Mouse (Mus musculus) thymus, postnatal 0 days (tissue): ENCODE results near the gene Rc3h1. TPM values are rescaled to one million over a fixed set of nuclear protein-coding genes. Genes with fewer than 3 reads are reported as not detected.
"Not testable (repeated sequence)": the region's sequence is repeated elsewhere in the genome, so short reads cannot be mapped to it uniquely, and the experiment has no call there.

ENCODE experiments used
- DNase-seq: peaks from one replicate; pipeline ENCODE4 v3.0.0-alpha.2; 2015; ENCODE audit warnings: low spot score
- polyA plus RNA-seq: library from polyadenylated mRNA; unstranded; fragments of >200 nt; fragmentation: Nextera tagmentation; extraction: Ambion mirVana; gene quantifications from 2 replicates; pipeline ENCODE4 v1.2.1, GENCODE M21; 2015

Gene Rc3h1
- polyA plus RNA-seq, result 8.0 and 10.8 TPM in 2 replicates

DNA sequence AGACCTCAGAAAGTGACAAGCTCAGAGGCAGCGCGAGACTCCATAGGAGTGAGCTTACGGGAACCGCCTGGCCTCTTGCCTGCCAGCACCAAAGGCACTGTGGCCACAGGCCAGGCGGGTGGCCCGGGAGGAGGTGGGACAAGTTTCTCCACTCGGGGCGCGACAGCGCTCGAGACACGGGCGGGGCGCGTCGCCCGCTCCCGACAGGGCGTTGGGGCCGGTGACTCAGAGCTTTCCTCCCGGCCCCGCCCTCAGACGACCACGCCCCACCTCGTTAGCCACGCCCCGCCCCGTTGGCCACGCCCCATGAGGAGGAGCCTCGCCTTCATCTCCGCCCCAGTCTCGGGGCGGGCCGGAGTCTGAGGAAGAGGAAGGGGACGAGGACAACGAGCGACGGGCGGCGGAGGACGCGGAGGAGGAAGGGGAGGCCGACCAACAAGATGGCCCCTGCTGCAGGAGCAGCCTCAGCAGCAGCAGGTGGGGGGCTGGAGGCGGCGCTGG, at the start of gene Rc3h1:
TSS of gene Rc3h1 (plus strand) at position 362 of the 501 bp plus-strand sequence.
- peak; percentile 96 for DNase-seq

DNA sequence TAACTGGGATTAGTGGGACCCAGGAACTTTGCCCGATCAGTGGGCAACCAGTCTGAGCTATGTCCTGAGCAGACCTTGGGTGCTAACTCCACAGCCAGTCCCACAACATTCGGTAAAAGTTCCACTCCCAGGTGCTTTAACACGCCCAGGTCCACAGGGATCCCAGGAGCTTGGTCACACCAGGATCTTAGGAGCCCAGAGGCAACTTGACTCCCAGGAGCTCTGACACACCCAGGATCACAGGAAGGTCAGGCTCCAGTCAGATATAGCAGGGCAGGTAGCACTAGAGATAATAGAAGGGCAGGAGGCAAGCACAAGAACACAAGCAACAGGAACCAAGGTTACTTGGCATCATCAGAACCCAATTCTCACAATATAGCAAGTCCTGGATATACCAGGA, 48.1 kb upstream of the Rc3h1 start:
- no peak for DNase-seq

DNA sequence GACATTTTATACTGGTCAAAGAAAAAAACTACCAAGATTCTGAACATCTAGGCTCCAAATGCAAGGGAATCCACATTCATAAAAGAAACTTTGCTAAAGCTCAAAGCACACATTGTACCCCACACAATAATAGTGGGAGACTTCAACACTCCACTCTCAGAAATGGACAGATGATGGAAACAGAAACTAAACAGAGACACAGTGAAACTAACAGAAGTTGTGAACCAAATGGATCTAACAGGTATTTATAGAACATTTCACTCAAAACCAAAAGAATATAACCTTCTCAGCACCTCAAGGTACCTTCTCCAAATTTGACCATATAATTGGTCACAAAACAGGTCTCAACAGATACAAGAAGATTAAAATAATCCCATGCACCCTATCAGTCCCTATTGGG, 46.3 kb upstream of the Rc3h1 start:
- not testable (repeated sequence) for DNase-seq

DNA sequence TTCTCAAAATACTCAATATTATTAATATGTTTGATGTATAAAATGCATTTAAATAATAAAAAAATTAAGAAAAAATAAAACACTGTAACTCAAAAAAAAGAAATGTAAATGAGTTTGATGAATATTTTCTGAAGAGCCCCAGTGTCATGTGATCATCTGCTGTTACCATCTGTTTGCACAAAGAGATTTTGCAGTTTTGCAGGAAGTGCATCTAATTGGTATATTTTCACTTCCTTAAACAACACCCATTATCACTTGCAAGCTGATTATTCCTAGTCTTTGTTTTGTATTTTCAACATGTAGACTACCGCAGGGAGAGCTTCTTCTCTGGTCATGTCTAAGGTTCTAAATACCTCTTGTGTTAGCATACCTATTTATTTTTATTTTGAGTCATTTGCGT, 45.1 kb upstream of the Rc3h1 start:
- DNase-seq, result no peak

DNA sequence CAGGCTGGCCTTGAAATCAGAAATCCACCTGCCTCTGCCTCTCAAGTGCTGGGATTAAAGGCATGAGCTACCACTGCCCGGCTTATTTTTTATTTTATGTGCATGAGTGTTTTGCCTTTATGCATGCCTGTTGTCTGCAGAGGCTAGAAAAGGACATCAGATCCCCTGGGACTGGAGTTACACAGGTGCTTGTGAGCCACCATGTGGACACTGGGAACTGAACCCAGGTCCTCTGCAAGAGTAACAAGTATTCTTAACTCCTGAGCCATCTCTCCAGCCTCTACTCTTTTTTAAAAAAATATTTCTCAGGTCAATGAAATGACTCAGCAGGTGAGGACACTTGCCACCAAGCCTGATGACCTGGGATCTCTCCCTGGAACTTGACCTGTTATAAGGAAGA, 44.6 kb upstream of the Rc3h1 start:
- no peak for DNase-seq

DNA sequence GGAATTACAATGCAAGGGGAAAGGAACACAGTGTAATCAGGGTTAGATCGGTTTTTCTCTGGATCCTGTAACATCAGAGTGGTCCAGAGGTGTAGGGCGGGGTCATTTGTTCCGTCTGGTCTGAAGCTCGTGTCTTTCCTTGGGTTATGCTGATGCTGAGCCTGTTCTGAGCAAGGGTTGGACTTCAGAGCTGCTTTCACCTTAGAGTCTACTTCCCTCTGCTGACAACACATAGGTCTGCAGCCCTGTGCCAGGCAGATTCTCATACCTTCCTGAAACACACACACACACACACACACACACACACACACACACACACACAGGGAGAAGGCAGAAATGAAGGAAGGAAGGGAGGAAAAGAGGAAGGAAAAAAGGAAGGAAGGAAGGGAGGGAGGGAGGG, 43.2 kb upstream of the Rc3h1 start:
- no peak for DNase-seq

DNA sequence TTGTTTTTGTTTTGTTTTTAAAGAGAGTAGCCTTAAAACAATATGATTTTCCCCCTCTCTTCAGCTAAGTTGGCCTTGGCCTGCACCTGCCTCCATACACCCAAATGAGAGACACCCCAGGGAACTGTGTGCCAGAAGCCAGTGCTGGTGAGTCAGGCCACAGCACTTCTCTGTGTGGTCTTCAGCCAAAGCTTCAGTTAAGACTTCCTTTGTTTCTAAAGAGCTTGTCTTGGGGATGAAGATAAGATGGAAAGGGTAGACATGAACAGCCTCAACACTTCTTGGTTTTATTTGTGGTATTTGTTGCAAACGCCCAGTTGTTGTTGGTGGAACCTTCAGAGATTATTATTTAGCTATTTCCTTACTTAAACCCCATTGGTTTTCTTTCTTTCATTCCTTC, 31.5 kb upstream of the Rc3h1 start:
- no peak for DNase-seq

DNA sequence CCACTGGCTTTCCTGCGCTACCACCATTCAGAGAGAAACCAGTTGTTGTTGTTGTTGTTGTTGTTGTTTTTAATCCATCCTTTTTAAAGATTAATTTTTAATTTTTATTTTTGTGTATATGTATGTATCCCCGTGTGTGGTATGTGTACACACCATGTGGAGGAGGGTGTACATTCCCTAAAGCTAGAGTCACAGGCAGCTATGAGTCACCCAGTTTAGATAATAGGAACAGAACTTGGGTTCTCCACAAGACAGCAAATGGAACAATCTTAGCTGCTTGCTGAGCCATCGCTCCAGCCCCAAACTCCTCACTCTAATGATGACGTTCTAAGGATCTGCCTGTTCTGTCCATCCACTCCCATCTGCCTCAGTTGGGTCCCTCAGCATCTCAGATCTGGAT, 29.2 kb upstream of the Rc3h1 start:
- no peak for DNase-seq

DNA sequence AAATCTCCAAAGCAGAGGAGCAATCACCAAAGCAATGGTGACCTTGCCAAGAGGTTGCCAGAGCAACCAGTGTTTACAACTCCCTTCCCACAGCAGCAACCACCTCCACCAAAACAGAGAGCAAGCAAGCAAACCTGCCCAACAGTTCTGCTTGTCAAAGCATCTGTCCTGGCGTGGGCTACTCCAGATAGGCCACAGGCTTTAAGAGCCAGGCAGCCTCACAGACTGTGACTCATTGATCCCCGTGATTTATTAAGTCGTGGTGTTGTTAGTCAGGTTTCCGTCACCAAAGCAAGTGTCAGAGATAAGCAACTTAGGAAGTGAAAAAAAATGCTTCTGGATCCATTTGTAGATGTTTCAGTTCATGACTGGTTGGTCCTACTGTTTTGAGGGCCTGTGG, 27.7 kb upstream of the Rc3h1 start:
- DNase-seq, result no peak

DNA sequence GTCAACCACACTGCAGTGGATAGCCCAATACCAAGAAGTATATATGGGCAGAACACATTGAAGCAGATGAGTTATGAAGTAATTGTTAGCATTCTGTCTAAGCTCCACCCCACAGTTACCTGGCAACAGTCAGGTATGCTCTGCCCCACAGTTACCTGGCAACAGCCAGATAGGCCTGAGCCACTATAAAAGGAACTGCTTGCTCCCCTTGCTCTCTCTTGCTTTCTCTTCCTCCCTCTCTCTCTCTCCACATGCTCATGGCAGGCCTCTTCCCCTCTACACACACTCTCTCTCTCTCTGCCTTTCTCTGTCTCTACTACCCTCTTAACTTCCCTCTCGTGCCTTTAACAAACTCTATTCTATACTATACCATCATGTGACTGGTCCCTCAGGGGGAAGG, 24.8 kb upstream of the Rc3h1 start:
- DNase-seq, result not testable (repeated sequence)

DNA sequence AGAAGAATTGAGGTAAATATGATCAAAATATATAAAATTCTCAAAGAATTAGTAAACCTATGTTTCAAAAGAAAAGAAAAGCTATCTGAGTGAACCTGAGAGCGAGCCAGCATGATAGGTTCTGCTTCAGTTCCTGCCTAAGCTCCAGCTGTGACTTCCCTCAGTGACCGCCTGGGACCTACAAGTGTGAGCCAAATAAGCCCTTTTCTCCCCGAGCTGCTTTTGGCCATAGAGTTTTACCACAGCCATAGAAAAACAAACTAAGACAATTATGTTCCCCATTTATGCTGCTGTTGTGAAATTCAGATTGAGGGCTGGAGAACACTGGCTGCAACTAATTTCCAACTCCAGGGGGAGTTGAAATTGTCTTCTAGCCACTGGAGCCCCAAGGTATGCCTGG, 24.2 kb upstream of the Rc3h1 start:
- no peak for DNase-seq

DNA sequence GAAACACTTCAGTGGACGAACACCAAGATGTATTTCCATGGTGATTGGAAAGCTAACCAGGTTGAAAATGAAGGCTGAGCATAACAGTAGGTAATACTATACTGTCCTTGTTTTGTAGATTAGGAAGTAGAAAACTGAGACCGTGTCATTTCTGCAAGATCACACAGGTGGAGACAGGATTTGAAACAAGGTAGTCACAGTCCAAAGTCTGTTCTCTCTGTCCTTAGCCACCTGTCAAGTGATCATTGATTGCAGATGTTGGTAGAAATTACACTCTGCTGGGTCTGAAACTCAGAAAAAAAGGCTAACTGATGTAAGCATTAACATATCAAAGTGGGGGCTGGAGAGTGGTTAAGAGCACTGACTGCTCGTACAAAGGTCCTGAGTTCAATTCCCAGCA, 21.9 kb upstream of the Rc3h1 start:
- DNase-seq, result no peak

DNA sequence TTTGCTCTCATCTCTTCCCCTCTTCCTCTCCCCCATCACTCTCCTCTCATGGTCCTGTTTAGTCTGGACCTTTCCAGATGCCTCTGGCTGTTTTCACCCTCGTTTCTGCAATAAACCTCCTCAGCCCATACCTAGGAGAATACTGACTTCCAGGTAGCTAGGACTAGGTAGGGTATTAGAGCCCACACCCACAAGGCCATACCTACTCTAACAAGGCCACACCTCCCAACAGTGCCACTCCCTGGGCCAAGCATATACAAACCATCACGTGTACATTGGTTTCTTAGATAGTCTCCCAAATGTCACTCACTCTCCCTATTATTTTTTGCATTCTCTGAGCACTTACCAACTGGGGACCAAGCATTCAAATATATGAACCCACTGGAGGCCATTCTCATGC, 21.2 kb upstream of the Rc3h1 start:
- DNase-seq, result no peak

DNA sequence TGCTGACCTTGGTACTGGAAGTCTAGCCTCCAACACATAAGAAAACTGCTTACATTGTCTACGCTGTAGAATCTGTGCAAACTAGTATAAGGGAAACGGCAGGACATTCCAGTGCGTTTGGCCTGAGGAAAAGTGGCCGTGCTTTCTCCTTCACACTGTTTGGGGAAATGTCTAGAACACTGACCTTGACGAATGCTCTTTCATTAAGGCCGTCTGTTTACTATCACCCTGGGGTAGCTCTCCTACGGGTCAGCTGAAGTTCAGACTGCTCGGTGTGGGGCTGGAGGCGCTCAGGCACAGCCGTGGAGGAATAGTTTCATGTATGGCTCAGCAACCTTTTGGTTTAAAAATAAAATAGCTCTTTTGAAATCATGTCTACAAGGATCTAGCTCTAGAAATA, 6.5 kb upstream of the Rc3h1 start:
- no peak for DNase-seq

DNA sequence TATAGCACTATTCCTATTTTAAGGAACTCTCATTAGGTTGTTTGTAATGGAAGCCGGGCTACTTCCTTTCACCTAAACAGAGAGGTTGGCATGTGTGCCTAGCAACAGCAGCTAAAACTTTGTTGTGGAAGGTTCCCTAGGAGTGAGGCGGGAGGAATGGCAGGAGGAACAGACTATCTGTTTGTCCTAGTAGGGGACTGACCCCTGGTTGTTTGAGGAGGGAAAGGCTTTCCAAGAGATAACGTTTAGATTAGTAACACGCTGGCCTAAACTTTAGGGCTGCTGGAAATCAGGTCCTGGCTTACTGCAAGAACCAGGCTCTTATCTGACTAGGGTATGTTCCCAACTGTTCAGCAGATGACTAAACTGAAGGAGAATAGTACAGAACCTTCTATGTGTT, 2.2 kb upstream of the Rc3h1 start:
- DNase-seq, result no peak

DNA sequence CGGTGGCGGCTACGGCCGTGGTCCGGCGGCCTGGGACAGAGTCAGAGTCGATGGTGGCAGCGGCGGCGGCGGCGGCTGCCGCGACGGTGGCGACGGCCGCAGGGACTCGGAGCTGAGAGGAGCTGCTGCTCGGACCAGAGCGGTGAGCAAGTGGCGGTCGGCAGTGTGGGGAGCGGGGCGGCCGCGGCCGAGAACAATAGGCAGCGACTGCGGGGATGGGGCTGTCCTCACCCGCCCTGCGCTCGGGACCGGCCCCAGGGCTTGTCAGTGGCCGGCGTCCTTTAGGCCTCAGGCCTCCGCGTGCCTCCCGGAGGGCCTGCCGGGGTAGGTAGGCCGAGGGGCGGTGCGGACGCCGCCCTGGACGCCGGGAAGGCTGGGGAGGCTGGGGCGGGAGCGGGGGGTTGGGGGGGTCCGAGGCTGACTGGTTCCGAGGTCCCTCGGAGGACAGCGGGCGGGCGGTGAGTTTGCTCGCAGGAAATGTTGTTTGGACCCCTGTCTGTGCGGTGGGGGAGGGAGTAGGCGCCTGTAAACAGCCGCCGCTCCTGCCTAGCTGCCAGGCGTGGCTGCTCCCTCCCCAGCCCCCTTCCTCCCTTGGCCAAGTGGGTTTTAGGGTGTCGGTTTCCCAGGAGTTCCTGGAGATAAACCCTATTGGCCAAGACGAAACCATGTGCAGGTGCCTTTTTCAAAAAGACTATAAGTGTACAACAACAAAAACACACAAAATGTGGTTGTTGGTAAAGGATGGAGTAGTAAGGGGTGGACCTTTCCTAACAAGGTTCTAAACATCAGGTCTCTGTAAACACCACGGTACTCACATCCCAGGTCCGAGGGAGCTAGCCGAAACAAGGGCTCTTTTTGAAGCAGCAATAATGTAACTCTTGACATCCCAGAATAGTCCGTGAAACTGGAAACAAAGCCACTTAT, 602 bp downstream of the Rc3h1 start:
- DNase-seq, result peak; percentile 54

DNA sequence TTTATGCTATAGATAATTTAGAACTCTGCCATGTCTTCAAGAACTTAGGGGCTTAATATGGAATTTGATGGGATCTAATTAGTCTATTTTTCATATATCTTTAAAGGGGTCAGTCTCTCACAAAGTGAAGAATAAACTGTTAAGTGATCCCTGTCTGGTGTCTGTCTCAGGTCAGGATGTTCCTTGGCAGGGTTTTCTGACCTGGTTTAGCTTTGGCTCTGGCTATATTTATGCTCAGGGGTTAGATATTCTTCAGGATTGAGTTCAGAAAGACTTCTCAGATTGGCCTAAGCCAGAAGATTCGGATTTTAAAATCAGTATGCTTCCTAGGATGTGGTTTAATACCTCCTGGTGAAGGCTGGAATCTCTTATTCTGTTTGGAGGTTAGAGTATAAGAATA, 4.0 kb downstream of the Rc3h1 start:
- no peak for DNase-seq

DNA sequence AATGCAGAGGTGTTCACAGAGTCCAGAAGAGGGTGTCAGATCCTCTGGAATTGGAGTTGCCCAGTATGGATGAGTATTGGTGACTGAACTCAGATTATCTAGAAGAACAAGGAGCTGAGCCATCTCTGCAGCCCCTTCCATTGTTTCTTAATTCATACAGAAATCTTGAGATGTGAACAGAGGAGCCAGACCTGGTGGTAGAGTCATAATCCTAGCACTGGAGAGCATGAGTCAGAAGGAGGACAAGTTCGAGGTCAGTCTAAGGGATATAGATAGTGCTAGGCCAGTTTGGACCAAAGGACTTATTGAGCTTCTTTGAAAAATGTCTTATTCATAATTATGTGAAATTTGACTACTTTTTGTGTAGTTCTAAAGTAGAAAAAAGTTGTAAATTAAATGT, 4.6 kb downstream of the Rc3h1 start:
- no peak for DNase-seq

DNA sequence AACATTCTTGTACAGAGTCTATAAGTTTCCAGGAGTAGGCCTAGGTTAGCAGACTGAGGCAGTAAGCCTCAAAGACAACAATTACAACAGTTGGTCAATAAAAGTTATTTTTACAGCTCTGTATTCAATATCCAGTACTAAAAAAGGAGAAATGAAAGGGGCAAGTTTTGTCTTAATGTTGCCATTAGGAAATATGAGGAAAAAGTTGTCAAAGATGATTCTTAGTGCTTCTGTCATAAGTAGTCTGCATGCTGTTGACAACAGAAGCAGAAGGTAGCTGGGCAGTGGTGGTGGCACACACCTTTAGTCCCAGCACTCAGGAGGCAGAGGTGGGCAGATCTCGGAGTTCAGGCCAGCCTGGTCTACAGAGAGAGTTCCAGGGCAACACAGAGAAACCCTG, 13.2 kb downstream of the Rc3h1 start:
- no peak for DNase-seq

DNA sequence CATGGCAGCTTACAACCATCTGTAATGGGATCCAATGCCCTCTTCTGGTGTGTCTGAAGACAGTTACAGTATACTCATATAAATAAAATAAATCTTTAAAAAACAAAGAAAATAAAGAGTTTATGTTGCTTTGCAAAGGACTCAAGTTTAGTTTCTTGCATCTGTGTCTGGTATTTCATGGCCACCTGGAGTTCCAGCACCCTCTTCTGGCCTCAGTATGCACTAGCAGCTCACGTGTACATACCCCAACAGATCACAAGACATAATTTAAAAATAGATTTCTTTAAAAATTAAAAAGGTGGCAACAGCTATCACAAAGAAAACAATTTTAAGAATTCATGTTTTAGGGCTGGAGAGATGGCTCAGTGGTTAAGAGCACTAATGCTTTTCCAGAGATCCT, 15.7 kb downstream of the Rc3h1 start:
- DNase-seq, result peak; percentile 7

DNA sequence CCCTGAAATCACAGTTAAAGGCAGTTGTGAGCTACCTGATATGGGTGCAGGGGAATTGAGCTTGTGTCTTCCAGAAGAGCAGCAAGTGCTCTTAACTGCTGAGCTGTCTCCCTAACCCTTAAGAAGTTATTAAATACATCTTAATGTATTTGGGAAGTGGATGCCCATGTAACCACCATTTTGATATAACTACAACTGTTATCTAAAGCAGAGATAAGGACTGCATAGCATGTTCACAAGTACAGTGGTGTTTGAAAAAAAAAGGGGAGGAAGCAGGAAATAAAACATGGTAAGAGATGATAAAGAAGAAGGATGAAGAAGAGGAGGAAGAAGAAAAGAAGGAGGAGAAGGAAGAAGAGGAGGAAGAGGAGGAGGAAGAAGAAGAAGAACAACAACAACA, 25.1 kb downstream of the Rc3h1 start:
- DNase-seq, result no peak

DNA sequence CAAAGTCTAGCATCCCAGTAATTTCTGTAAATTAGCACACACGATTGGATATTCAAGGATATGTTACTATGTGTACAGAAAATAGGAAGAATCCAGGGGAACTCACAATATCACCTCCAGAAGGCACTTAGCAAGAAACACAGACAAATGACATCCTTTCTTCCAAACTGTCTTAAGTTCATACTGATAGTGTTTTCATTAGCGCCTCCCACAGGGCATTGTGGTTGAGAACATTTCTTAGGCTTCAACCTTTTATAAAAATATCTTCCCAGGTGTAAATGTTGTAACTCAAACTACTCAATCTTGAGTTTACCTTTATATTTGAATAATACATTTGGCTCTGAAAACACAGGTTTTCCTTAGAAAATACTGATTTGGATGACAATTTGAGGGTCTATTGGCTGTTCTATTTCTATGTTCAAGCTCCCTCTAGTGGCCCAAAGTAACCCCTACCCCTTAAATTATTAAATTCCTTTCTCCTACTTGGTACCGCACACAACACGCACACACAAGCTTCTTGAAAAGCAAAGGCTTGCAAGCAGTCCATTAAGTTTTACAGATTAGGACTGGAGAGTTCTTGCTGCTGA, 27.8 kb downstream of the Rc3h1 start:
- DNase-seq, result peak; percentile 52

DNA sequence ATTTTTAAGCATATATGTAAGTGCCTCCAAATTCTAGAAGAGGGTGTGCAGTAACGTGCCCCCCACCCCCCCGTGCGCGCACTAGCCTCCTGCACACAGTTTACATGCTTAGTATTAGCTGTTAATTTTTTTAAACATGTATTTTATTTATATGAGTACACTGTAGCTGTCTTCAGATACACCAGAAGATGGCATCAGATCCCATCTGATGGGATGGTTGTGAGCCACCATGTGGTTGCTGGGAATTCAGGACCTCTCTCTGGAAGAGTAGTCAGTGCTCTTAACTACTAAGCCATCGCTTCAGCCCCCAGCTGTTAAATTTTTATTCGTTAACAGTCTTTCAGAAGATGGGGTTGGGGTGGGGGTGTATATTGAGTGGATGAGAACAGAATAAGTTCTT, 29.3 kb downstream of the Rc3h1 start:
- no peak for DNase-seq
